Mouse (Mus musculus): ENCODE measurements at regions not wholly inside any gene's neighbourhood (a gene's known extent, or its start where the extent isn't known, plus 50 kb on each side); places are given as distances from the start of the nearest gene placed in this dataset.

GRCm38 (mm10) chr13:44151526-44151925 is 367.0 kb downstream of the Cd83 start:
- no peak for DNase-seq

- peak; percentile 75 for DNase-seq
Measured at GRCm38 (mm10) chr13:44152806-44153613, 368.4 kb downstream of the Cd83 start.

- DNase-seq, result peak; percentile 19
Measured at GRCm38 (mm10) chr13:44153784-44154183, 369.2 kb downstream of the Cd83 start.

- DNase-seq, result no peak
Measured at GRCm38 (mm10) chr13:44155956-44156355, 371.4 kb downstream of the Cd83 start.

GRCm38 (mm10) chr13:44156546-44156945 is 372.0 kb downstream of the Cd83 start:
- DNase-seq, result no peak

- DNase-seq, result no peak
Measured at GRCm38 (mm10) chr13:44157236-44157635, 372.7 kb downstream of the Cd83 start.

GRCm38 (mm10) chr13:44158364-44158763 is 373.8 kb downstream of the Cd83 start:
- DNase-seq, result no peak

- no peak for DNase-seq
Measured at GRCm38 (mm10) chr13:44159346-44159745, 374.8 kb downstream of the Cd83 start.

- no peak for DNase-seq
Measured at GRCm38 (mm10) chr13:44164746-44165145, 380.2 kb downstream of the Cd83 start.

- no peak for DNase-seq
Measured at GRCm38 (mm10) chr13:44167186-44167585, 382.6 kb downstream of the Cd83 start.

- DNase-seq, result no peak
Measured at GRCm38 (mm10) chr13:44168186-44168585, 383.6 kb downstream of the Cd83 start.

GRCm38 (mm10) chr13:44171639-44172038 is 387.1 kb downstream of the Cd83 start:
- no peak for DNase-seq

- DNase-seq, result no peak
Measured at GRCm38 (mm10) chr13:44172701-44173100, 388.1 kb downstream of the Cd83 start.

- no peak for DNase-seq
Measured at GRCm38 (mm10) chr13:44174236-44174635, 389.7 kb downstream of the Cd83 start.

GRCm38 (mm10) chr13:44175300-44176036 is 390.9 kb downstream of the Cd83 start:
- DNase-seq, result no peak

GRCm38 (mm10) chr13:44176121-44176520 is 391.5 kb downstream of the Cd83 start:
- no peak for DNase-seq

GRCm38 (mm10) chr13:44178006-44178405 is 393.4 kb downstream of the Cd83 start:
- DNase-seq, result no peak

- DNase-seq, result no peak
Measured at GRCm38 (mm10) chr13:44180384-44180783, 395.8 kb downstream of the Cd83 start.

GRCm38 (mm10) chr13:44182544-44183191 is 398.1 kb downstream of the Cd83 start:
- no peak for DNase-seq

GRCm38 (mm10) chr13:44195365-44195764 is 410.8 kb downstream of the Cd83 start:
- no peak for DNase-seq

GRCm38 (mm10) chr13:44206042-44206441 is 421.5 kb downstream of the Cd83 start:
- no peak for DNase-seq

GRCm38 (mm10) chr13:44206448-44206847 is 421.9 kb downstream of the Cd83 start:
- DNase-seq, result no peak

- no peak for DNase-seq
Measured at GRCm38 (mm10) chr13:44207400-44208005, 422.9 kb downstream of the Cd83 start.
